Mouse (Mus musculus): ENCODE data around the gene Adgrf2. TPM values are rescaled to one million over a fixed set of nuclear protein-coding genes. Genes with fewer than 3 reads are reported as not detected.

Adgrf2 gene
- polyA plus RNA-seq (2014; fragmentation: Illumina TruSeq; extraction: RNeasy Lipid Tissue Mini Kit (QIAGEN cat#74804); ENCODE audit: low read depth, low replicate concordance), result 0.06 TPM

DNA sequence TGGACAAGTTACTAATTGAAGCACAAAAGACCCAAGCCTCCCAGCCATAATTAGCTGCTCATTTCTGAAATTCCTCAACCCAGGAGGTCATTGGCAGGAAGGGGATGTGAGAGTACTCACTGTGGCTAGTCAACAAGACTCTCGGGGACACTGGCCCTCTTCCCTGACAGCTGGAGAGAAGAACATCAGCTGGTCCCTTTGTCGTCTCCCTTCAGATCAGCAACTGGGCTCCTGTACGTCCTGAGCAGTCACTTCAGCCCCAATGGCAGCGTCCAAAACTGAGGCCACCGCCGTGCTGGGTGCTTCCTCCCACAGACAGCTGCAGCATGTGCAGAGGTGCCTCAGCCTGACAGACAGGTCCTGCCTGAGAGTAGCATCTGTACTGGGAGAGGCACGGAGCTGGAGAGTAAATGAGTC is at the start of gene Adgrf2:
Gene Adgrf2 (minus strand): TSS at position 379 of the 417 bp plus-strand sequence.

DNA sequence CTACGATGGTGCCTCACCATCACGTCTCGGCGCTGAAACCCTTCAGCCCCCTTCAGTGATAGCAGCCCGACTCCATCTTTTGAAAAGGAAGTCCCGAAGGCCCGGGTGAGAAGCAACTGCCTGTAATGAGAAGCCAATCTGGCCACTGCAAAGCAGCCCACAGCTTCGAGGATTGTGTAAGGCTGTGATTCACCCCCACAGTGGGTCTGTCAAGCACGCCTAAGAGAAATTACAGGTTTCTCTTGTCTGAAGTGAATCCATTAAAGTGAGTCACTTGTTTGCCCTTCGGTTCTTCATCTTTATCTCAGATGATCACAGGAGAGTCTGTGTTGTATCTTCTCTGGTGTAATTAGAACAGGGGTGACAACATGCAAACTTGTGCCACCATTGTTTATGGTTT is 49.8 kb downstream of the Adgrf2 start, which contains the start of gene Adgrf4:
Gene Adgrf4 (minus strand): TSS at position 149 of the 400 bp plus-strand sequence.

Other genes starting within 250 kb of the Adgrf2 start
- gene Opn5, start 130.8 kb downstream of the Adgrf2 start, polyA plus RNA-seq (2014; fragmentation: Illumina TruSeq; extraction: RNeasy Lipid Tissue Mini Kit (QIAGEN cat#74804); ENCODE audit: low read depth, low replicate concordance), result not detected
- 0.17 TPM for gene Adgrf4, start 49.9 kb downstream of the Adgrf2 start, polyA plus RNA-seq (2014; fragmentation: Illumina TruSeq; extraction: RNeasy Lipid Tissue Mini Kit (QIAGEN cat#74804); ENCODE audit: low read depth, low replicate concordance)
- 54.7 TPM for gene Cd2ap, start 134.5 kb upstream of the Adgrf2 start, polyA plus RNA-seq (2014; fragmentation: Illumina TruSeq; extraction: RNeasy Lipid Tissue Mini Kit (QIAGEN cat#74804); ENCODE audit: low read depth, low replicate concordance)